Mouse (Mus musculus): ENCODE data around the gene Sh2b3. TPM values are rescaled to one million over a fixed set of nuclear protein-coding genes. Genes with fewer than 3 reads are reported as not detected.

Gene Sh2b3
- polyA plus RNA-seq, 1 experiment from 2014 or later: 10.5 TPM

DNA sequence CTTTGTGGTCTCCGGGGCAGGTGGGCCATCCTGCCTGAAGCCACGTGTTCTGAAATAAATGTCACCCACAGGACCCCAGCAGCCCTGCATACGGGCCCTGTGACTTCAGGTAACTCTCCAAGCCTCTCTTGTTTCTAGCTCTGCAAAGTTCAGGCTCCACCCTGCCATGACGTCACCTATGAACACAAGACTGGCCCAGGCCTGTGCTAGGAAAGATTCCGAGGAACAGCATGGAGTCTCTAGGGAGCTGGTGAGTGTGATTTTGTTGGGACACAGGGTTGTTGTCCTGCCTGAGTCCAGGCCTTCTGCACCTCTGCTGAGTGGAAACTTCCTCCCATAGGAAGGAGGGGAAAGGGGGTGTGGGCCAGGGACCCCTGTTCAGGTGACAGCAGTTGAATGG is 30.5 kb upstream of the Sh2b3 start:
- ATAC-seq (ENCODE audit: insufficient read depth, low FRiP score, low TSS enrichment): no peak
- 71% methylated on average over 5 of the region's 5 CpGs for WGBS
- Histone ChIP-seq H3K27ac (ENCODE audit: low read depth, low read length) (no peak overlapping the region), H3K9me3 (ENCODE audit: control insufficient read depth, low read length) (no peaks in the 10 kb centered on the region), H3K4me2 (ENCODE audit: low read depth) (no peak overlapping the region), H3K4me1 (ENCODE audit: control insufficient read depth, insufficient read depth, low read length) (0 out of 2 replicates have a peak, but pooled peaks cover 3% of the 10 kb centered on the region), H3K9ac (ENCODE audit: low read length) (no peak overlapping the region), H3K4me3 (ENCODE audit: low read depth, low read length) (no peak overlapping the region), H3K27me3 (ENCODE audit: control insufficient read depth, insufficient read depth, low read length) (no peaks in the 10 kb centered on the region), H3K36me3 (ENCODE audit: control insufficient read depth, insufficient read depth, low read length) (no peaks in the 10 kb centered on the region; the same call in 1 of the 2 replicates)
- no peak for DNase-seq (ENCODE audit: low spot score)

DNA sequence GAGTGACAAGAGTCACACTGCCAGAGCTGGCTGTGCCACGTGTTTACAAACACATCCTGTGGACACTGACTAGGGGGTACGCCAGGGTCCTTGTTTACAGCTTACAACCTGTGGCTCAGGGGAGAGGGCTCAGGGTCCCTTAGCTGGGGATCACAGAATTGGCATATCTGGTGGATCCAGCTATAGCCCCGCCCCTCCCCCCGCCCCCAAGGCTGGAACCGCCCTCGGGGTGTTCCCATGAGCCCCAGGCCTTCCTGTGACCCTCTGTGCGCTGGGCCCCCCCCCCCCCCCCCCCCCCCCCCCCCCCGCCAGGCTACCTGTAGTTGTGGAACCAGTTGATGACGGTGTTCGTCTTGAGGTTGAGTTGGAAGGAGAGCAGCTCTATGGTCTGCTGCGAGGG is 26.9 kb upstream of the Sh2b3 start:
- Histone ChIP-seq H3K4me3 (ENCODE audit: low read depth, low read length) (no peak overlapping the region), H3K4me2 (ENCODE audit: low read depth) (no peak overlapping the region)
- WGBS: 12% methylated on average over 7 of the region's 11 CpGs

DNA sequence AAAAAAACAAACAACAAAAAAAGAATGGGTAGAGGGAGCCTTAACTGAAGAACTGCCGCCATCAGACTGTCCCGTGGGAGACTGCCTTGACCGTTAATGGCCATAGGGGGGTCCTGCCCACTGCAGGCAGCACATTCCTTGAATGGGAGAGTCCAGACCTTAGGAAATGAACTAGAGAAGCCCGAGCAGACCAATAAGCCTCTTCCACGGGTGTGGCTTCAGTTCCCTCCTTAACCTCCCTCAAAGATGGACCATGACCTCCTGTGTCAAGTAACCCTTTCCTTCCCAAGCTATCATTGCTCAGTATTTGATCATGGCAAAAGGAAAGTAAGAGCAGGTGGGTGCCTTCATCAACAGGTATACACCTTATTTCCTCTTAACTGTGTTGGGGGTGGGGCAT is 24.5 kb upstream of the Sh2b3 start:
- no peak overlapping the region for H3K9ac ChIP-seq (ENCODE audit: low read length)
- 0 out of 2 replicates have a peak, but pooled peaks cover 4% of the 10 kb centered on the region for H3K36me3 ChIP-seq (ENCODE audit: control insufficient read depth, insufficient read depth, low read length)
- H3K27ac ChIP-seq (ENCODE audit: low read depth, low read length): no peak overlapping the region
- 0 out of 2 replicates have a peak, but pooled peaks cover 3% of the 10 kb centered on the region for H3K4me1 ChIP-seq (ENCODE audit: control insufficient read depth, insufficient read depth, low read length)
- no peaks in the 10 kb centered on the region for H3K27me3 ChIP-seq (ENCODE audit: control insufficient read depth, insufficient read depth, low read length)
- DNase-seq (ENCODE audit: low spot score): no peak
- 0 out of 2 replicates have a peak, but pooled peaks cover 3% of the 10 kb centered on the region for H3K9me3 ChIP-seq (ENCODE audit: control insufficient read depth, low read length)
- 48% methylated on average over 5 of the region's 5 CpGs for WGBS
- H3K4me2 ChIP-seq (ENCODE audit: low read depth): no peak overlapping the region
- ATAC-seq (ENCODE audit: insufficient read depth, low FRiP score, low TSS enrichment): no peak
- H3K4me3 ChIP-seq (ENCODE audit: low read depth, low read length): no peak overlapping the region

More for the DNA sequence above, 26.9 kb upstream of the Sh2b3 start:
- Histone ChIP-seq H3K4me1 (ENCODE audit: control insufficient read depth, insufficient read depth, low read length) (0 out of 2 replicates have a peak, but pooled peaks cover 3% of the 10 kb centered on the region), H3K9me3 (ENCODE audit: control insufficient read depth, low read length) (0 out of 2 replicates have a peak, but pooled peaks cover 3% of the 10 kb centered on the region), H3K27me3 (ENCODE audit: control insufficient read depth, insufficient read depth, low read length) (no peaks in the 10 kb centered on the region), H3K9ac (ENCODE audit: low read length) (no peak overlapping the region), H3K27ac (ENCODE audit: low read depth, low read length) (no peak overlapping the region), H3K36me3 (ENCODE audit: control insufficient read depth, insufficient read depth, low read length) (peaks cover 4% of the 10 kb centered on the region; the same call in 1 of the 2 replicates)
- ATAC-seq (ENCODE audit: insufficient read depth, low FRiP score, low TSS enrichment) (no peak), DNase-seq (ENCODE audit: low spot score) (no peak)

DNA sequence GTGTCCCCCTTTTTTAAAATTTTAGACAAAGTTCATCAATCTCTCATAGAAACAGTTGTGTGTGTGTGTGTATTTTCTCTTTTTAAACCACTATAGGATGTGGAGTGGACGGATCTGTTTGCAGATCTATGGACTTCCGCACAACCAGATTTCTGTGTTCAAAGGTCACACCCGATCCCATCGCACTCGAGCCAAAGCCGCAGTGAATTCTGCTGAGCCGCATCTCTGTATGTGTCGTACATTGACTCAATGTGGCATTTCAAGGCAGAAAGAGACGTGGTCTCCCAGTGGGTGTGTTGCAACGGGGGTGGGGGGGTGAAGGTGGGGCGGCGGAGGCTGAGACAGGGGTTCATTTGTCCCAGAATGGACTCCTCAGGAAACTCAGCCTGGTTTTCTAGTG is 21.0 kb upstream of the Sh2b3 start:
- 89% methylated on average over 12 of the region's 12 CpGs for WGBS
- no peak for ATAC-seq (ENCODE audit: insufficient read depth, low FRiP score, low TSS enrichment)

DNA sequence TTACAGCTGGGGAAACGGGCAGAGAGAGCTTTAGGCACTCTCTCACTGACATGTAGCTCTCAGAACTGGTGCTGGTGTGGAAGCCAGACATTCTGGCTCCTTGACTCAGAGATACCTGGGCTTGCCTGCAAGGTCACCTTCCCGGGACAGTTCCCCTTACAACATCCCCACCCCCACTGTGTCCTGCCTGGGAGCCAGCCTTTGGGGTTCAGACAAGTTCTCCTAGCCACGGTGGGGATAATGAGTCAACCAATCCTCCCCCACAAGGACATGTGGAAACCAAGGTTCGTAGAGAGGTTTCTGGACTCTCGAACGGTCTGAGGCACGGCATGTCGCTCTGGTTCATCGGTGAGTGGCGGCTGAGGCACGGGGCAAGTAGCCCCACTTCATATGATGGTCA is 19.3 kb upstream of the Sh2b3 start:
- no peak overlapping the region for H3K4me3 ChIP-seq (ENCODE audit: low read depth, low read length)
- WGBS: 84% methylated on average over 11 of the region's 11 CpGs

More for the DNA sequence above, 21.0 kb upstream of the Sh2b3 start:
- Histone ChIP-seq H3K36me3 (ENCODE audit: control insufficient read depth, insufficient read depth, low read length) (peaks cover 9% of the 10 kb centered on the region), H3K9me3 (ENCODE audit: control insufficient read depth, low read length) (0 out of 2 replicates have a peak, but pooled peaks cover 3% of the 10 kb centered on the region), H3K4me1 (ENCODE audit: control insufficient read depth, insufficient read depth, low read length) (no peaks in the 10 kb centered on the region), H3K4me3 (ENCODE audit: low read depth, low read length) (no peak overlapping the region), H3K27ac (ENCODE audit: low read depth, low read length) (no peak overlapping the region), H3K27me3 (ENCODE audit: control insufficient read depth, insufficient read depth, low read length) (no peaks in the 10 kb centered on the region), H3K9ac (ENCODE audit: low read length) (no peak overlapping the region), H3K4me2 (ENCODE audit: low read depth) (no peak overlapping the region)
- DNase-seq (ENCODE audit: low spot score): no peak

DNA sequence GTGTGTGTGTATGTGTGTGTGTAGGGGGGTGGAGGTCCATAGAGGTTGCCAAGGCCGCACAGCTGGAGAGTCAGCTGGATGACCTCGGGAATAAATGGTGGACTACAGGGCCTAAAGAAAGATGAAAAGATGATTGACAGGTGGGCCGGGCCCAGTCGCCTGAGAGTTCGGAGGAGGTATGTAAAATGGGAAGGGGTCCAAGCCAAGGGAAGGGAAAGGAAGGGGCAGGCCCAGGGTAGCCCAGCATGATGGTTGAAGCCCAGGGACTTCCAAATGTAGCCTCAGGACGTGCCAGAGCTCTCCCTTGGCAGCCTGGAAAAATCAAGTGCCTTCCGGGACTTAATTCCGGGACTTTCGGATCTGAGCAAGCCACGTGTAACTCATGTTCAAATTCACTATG is 17.3 kb upstream of the Sh2b3 start:
- Histone ChIP-seq H3K27ac (ENCODE audit: low read depth, low read length) (no peak overlapping the region), H3K4me3 (ENCODE audit: low read depth, low read length) (no peak overlapping the region), H3K9me3 (ENCODE audit: control insufficient read depth, low read length) (no peaks in the 10 kb centered on the region), H3K9ac (ENCODE audit: low read length) (no peak overlapping the region), H3K4me1 (ENCODE audit: control insufficient read depth, insufficient read depth, low read length) (peaks cover 9% of the 10 kb centered on the region), H3K36me3 (ENCODE audit: control insufficient read depth, insufficient read depth, low read length) (peaks cover 20% of the 10 kb centered on the region), H3K27me3 (ENCODE audit: control insufficient read depth, insufficient read depth, low read length) (no peaks in the 10 kb centered on the region), H3K4me2 (ENCODE audit: low read depth) (no peak overlapping the region)
- DNase-seq (ENCODE audit: low spot score) (no peak), ATAC-seq (ENCODE audit: insufficient read depth, low FRiP score, low TSS enrichment) (no peak)
- 88% methylated on average over 10 of the region's 10 CpGs for WGBS

More for the DNA sequence above, 19.3 kb upstream of the Sh2b3 start:
- Histone ChIP-seq H3K9me3 (ENCODE audit: control insufficient read depth, low read length) (0 out of 2 replicates have a peak, but pooled peaks cover 3% of the 10 kb centered on the region), H3K9ac (ENCODE audit: low read length) (no peak overlapping the region), H3K4me2 (ENCODE audit: low read depth) (no peak overlapping the region), H3K27me3 (ENCODE audit: control insufficient read depth, insufficient read depth, low read length) (no peaks in the 10 kb centered on the region), H3K27ac (ENCODE audit: low read depth, low read length) (no peak overlapping the region), H3K4me1 (ENCODE audit: control insufficient read depth, insufficient read depth, low read length) (no peaks in the 10 kb centered on the region), H3K36me3 (ENCODE audit: control insufficient read depth, insufficient read depth, low read length) (peaks cover 24% of the 10 kb centered on the region)
- ATAC-seq (ENCODE audit: insufficient read depth, low FRiP score, low TSS enrichment): no peak
- DNase-seq (ENCODE audit: low spot score): no peak

DNA sequence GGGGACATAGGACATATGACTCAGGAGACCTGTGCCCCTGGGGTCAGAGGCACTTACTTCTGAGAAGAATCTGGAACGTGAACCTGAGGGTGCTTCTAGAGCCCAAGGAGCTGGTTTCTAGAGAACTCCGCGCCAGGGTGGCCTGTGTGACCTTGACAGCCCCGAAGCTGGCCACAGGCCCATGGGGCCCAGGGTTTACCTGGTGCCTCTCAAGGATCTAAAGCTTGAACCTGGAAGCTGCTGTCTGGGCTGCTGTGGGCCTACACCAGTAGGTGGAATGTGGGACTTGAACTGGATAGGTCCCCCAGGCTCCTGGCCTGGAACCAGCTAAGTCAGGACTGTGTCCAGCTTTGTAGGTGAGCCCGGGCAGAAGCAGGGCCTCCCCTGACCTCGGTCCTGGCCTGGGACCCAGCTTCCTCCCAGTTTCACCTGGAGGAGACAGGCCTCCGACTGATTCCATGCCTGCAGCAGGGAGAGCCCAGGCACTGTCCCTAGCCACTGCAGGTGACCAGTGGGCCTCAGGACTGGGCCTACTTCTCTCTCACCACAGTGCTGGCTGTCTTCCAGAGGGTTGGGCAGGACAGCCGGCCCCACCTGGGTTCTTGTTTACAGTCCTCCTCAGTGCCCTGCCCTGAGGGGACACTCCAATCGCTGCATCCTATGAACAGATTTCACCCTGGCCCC is 16.1 kb upstream of the Sh2b3 start:
- H3K27ac ChIP-seq (ENCODE audit: low read depth, low read length): no peak overlapping the region
- ATAC-seq (ENCODE audit: insufficient read depth, low FRiP score, low TSS enrichment): no peak
- WGBS: 85% methylated on average over 9 of the region's 9 CpGs

DNA sequence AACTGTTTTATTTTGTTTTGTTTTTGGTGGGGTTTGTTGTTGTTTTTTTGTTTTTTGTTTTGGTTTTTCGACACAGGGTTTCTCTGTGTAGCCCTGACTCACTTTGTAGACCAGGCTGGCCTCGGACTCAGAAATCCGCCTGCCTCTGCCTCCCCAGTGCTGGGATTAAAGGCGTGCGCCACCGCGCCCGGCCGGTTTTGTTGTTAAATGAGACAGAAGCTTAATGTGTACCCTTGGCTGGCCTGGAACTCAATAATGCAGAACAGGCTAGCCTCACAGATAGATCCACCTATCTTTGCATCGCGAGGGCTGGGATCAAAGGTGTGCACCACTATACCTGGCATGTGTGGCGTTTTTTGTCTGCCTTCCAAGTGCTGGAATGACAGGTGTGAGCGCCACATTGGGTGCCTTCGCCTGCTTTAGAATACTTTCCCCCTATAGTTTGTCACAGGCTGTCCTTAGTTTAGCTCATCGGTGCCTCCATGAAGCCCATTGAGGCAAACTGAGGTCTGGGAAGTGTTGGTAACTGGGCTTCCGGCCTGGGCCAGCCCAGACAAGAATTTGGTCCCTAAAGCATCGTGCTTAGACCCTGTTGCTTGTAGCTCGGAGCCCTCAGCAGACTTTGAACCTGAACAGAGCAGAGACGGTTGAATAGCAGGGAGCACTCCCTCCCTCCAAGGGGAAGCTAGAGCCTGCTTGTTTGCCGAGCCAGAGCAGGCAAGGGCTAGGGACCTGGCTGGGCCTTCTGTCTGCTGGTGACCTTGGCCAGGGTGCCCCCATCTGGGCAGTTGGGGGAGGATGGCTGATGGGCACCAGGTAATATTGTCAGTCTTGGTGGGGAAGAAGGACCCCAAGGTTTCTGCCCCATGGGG is 12.3 kb upstream of the Sh2b3 start:
- ATAC-seq (ENCODE audit: insufficient read depth, low FRiP score, low TSS enrichment): no peak
- no peak overlapping the region for H3K27ac ChIP-seq (ENCODE audit: low read depth, low read length)

More for the DNA sequence above, 16.1 kb upstream of the Sh2b3 start:
- Histone ChIP-seq H3K36me3 (ENCODE audit: control insufficient read depth, insufficient read depth, low read length) (peaks cover 20% of the 10 kb centered on the region), H3K9ac (ENCODE audit: low read length) (no peak overlapping the region), H3K27me3 (ENCODE audit: control insufficient read depth, insufficient read depth, low read length) (no peaks in the 10 kb centered on the region), H3K9me3 (ENCODE audit: control insufficient read depth, low read length) (no peaks in the 10 kb centered on the region), H3K4me2 (ENCODE audit: low read depth) (no peak overlapping the region), H3K4me3 (ENCODE audit: low read depth, low read length) (no peak overlapping the region), H3K4me1 (ENCODE audit: control insufficient read depth, insufficient read depth, low read length) (peaks cover 12% of the 10 kb centered on the region)
- no peak for DNase-seq (ENCODE audit: low spot score)

More for the DNA sequence above, 12.3 kb upstream of the Sh2b3 start:
- Histone ChIP-seq H3K4me1 (ENCODE audit: control insufficient read depth, insufficient read depth, low read length) (peaks cover 12% of the 10 kb centered on the region), H3K4me2 (ENCODE audit: low read depth) (peak overlapping the region; percentile 64), H3K27me3 (ENCODE audit: control insufficient read depth, insufficient read depth, low read length) (peaks cover 4% of the 10 kb centered on the region; the same call in 1 of the 2 replicates), H3K4me3 (ENCODE audit: low read depth, low read length) (peak overlapping the region; percentile 92), H3K9me3 (ENCODE audit: control insufficient read depth, low read length) (no peaks in the 10 kb centered on the region), H3K36me3 (ENCODE audit: control insufficient read depth, insufficient read depth, low read length) (peaks cover 20% of the 10 kb centered on the region), H3K9ac (ENCODE audit: low read length) (peak overlapping the region; percentile 86)
- DNase-seq (ENCODE audit: low spot score): no peak
- 47% methylated on average over 20 of the region's 20 CpGs for WGBS

All from neural tube, embryonic 11.5 days (tissue).